Mouse (Mus musculus) spleen, adult 2 months (tissue): ENCODE results near the gene Lhfp. TPM values are rescaled to one million over a fixed set of nuclear protein-coding genes. Genes with fewer than 3 reads are reported as not detected.
"Not testable (repeated sequence)": the region's sequence is repeated elsewhere in the genome, so short reads cannot be mapped to it uniquely, and the experiment has no call there.

Source experiments
- DNase-seq, 2 experiments: peaks; one replicate each; pipeline versions ENCODE4 v3.0.0 to v3.0.0-alpha.2; 2012 to 2021; ENCODE audit warnings: low spot score in 2 of 2, low read depth in 1 of 2
- H3K27ac ChIP-seq: fragments of 200-500 bp; 2 replicates; pipeline ENCODE4 v1.5.1; 2012; ENCODE audit warnings: low read length, inconsistent platforms; ENCODE audit not compliant: insufficient read depth
- H3K27me3 ChIP-seq: fragments of 200-500 bp; 2 replicates; pipeline ENCODE4 v1.6.1; 2012; ENCODE audit warnings: mild to moderate bottlenecking, moderate library complexity, low read length, inconsistent platforms; ENCODE audit not compliant: control insufficient read depth, insufficient read depth
- H3K36me3 ChIP-seq: fragments of 200-500 bp; 2 replicates; pipeline ENCODE4 v1.6.1; 2012; ENCODE audit warnings: mild to moderate bottlenecking, low read length, inconsistent platforms; ENCODE audit not compliant: control insufficient read depth, insufficient read depth
- H3K4me1 ChIP-seq: fragments of 200-500 bp; 2 replicates; pipeline ENCODE4 v1.6.1; 2011; ENCODE audit warnings: inconsistent platforms; ENCODE audit not compliant: control insufficient read depth, insufficient read depth, insufficient read length
- H3K4me3 ChIP-seq: fragments of 200-500 bp; 2 replicates; pipeline ENCODE4 v1.5.1; 2011; ENCODE audit warnings: mild to moderate bottlenecking, inconsistent platforms; ENCODE audit not compliant: insufficient read depth, insufficient read length; ENCODE audit errors: extremely low read depth
- CTCF ChIP-seq: fragments of 200-500 bp; IDR thresholded peaks from 2 replicates; pipeline ENCODE4 v1.5.1; 2011; ENCODE audit warnings: mild to moderate bottlenecking, inconsistent platforms; ENCODE audit not compliant: insufficient read depth, insufficient read length, insufficient replicate concordance; ENCODE audit errors: extremely low read depth
- POLR2A ChIP-seq: fragments of 200-500 bp; IDR thresholded peaks from 2 replicates; pipeline ENCODE4 v1.6.1; 2011; ENCODE audit warnings: low read depth, low read length, inconsistent platforms
- WGBS: fragments of 180-500 bp; shearing (Covaris S2); methylation state at CpG from one replicate; pipeline ENCODE4 v1.1.7; 2018; 5-methylcytosine and 5-hydroxymethylcytosine counted together
- polyA plus RNA-seq: library from polyadenylated mRNA; depleted of rRNA; stranded (reverse); fragments of >200 nt; gene quantifications from 2 replicates; pipeline ENCODE4 v1.2.3, GENCODE M21; 2012

Lhfp gene
- polyA plus RNA-seq, 1 experiment, result 88.7 TPM

DNA sequence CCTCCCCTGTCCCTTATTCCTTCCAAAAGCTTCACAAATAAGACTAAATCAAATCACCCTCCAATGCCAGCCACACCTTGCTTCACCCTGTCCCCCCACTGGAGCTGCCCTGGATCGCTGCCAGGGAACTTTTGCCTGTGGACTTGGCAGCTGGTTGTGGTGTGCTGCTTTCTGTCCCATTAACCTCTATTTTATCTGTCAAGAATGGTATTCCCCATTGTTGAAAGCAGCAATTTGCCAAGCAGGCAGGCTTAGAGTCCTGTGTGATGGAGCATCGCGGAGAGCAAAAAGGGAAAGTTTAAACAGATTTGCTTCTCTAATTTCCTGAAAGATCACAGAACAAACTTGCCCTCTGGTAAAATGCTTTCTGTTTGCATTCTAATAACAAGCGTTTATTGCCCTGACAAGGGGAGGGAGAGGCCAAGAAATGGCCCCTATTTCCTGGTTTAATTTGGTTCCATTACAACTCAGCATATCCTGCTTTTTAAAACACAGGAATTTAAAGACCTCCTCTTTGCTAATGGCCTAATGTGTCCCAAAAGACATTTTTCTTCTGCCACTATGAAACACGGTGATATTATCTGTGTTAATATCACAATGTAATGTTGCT lies 212.0 kb downstream of the Lhfp start:
- H3K4me1 ChIP-seq, result no peaks in the 10 kb centered on the region
- TF ChIP-seq CTCF, result no peak
- TF ChIP-seq POLR2A, result no peak
- H3K36me3 ChIP-seq, result no peaks in the 10 kb centered on the region
- no peak overlapping the region for H3K27ac ChIP-seq
- H3K4me3 ChIP-seq, result no peak overlapping the region
- H3K27me3 ChIP-seq, result no peaks in the 10 kb centered on the region
- no peak for DNase-seq
- WGBS, result 51% methylated on average over 5 of the region's 5 CpGs

DNA sequence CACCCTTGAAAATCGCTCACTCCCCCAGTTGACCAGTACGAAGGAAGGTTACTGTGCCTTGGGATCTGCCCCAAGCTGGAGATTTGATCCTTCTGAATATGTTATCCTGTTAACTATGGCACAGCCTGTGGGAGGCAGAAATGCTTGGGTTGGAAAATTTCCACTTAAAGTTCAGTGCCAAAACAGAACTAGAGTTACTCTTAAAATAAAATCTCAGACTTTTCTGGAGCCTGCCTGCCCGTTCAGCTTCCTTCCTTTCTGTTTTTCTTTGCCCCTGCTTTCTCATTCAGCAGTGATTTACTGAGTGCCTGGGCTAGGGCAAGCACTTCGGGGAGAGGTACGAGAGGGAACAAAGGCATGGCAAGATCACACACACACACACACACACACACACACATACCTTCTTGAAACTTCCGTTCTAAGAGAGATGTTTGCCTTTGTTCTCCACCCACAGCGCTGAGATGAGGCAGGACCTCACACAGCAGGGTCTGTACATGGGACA lies 217.4 kb downstream of the Lhfp start:
- 33% methylated on average over 7 of the region's 7 CpGs for WGBS
- Histone ChIP-seq H3K27me3 (no peaks in the 10 kb centered on the region), H3K4me1 (no peaks in the 10 kb centered on the region), H3K4me3 (no peak overlapping the region), H3K36me3 (no peaks in the 10 kb centered on the region), H3K27ac (no peak overlapping the region; the same call in 1 of the 2 replicates)
- no peak for TF ChIP-seq POLR2A
- no peak for TF ChIP-seq CTCF
- DNase-seq, result no peak

DNA sequence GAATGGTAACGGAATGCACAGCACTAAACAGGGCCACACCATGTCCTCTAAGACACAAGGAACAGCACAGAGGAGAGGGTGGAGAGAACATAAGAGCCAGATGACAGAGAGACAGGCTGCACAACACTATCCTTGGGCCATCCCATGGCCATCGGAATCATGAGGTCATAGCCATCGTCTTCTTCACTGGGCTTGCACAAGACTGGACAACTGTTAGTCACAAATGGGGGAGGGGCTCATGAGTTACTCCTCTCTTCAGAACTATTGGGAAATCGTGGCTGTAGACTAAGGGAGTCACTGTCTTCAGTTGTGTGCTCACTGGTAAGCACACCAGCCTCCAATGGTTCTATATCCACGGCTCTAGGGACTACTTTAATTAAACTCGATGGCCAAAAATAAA lies 224.8 kb downstream of the Lhfp start:
- Histone ChIP-seq H3K27ac (no peak overlapping the region), H3K4me3 (no peak overlapping the region), H3K4me1 (no peaks in the 10 kb centered on the region), H3K36me3 (no peaks in the 10 kb centered on the region), H3K27me3 (no peaks in the 10 kb centered on the region)
- WGBS, result 88% methylated on average over 6 of the region's 6 CpGs
- no peak for DNase-seq
- TF ChIP-seq CTCF, result no peak
- no peak for TF ChIP-seq POLR2A

DNA sequence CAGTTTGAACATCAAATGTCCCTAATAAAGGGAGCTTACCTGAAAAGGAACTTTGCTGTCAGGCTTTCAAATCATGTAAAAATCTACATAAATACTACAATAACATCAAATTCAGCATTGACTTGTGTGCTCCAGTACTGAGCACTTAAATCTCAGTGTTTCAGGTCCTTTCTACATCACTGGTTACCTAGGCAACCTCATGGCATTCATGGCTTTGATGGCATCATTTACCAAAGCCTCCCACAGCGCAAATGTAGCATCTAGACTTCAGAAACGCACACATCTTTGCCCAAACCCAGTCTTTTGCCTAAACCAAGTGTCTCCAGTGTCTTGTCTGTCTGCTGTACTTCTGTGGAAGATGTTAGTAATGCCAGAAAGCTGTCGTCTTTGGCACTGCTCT lies 225.7 kb downstream of the Lhfp start:
- Histone ChIP-seq H3K4me3 (no peak overlapping the region), H3K27me3 (no peaks in the 10 kb centered on the region), H3K36me3 (no peaks in the 10 kb centered on the region), H3K4me1 (no peaks in the 10 kb centered on the region), H3K27ac (no peak overlapping the region)
- WGBS, result 90% methylated on average over 3 of the region's 3 CpGs
- TF ChIP-seq CTCF (no peak), POLR2A (no peak)
- no peak for DNase-seq

DNA sequence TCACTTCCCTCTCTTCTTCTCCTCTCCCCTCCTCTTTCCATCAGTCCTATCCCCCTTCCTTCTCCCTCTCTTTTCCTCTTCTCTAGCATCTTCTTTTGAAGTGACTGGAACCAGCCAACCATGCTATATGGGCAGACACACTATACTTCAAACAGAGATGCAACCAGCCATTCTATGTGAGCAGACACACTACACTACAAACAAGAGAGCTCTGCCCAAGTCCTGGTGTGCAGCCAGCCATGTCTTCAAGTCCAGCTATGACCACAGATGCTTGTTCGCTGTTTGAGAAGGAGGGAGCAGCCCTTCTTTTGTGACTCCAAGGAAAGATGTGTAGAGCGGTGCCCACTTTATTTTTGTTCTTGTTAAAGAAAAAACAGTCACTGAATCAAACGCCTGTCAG lies 231.9 kb downstream of the Lhfp start:
- no peak overlapping the region for H3K27ac ChIP-seq
- WGBS, result 79% methylated on average over 3 of the region's 3 CpGs
- H3K4me1 ChIP-seq, result peaks cover 5% of the 10 kb centered on the region
- no peak overlapping the region for H3K4me3 ChIP-seq
- no peaks in the 10 kb centered on the region for H3K36me3 ChIP-seq
- TF ChIP-seq POLR2A, result no peak
- TF ChIP-seq CTCF, result no peak
- no peak for DNase-seq
- H3K27me3 ChIP-seq, result no peaks in the 10 kb centered on the region

DNA sequence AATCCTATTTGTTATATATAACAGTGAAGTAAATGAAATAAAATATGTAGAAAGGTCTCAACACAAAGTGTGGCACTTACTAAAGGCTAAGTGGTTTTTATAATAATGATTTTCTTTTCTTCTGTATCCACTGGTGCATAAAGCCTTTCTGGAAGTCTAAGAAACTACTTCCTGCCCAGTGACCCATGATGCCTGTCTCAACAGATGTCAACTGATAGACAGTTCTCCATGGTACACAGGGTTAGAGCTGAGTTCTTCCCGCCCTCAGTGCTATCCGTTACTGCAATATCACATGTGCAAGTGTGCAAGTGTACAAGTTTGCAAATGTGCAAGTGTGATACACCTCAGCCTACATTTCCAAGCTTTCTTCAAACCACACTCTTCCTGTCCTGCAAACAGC lies 236.7 kb downstream of the Lhfp start:
- peak; percentile 3 to 13 for DNase-seq
- Histone ChIP-seq H3K4me3 (no peak overlapping the region), H3K27ac (no peak overlapping the region), H3K36me3 (no peaks in the 10 kb centered on the region), H3K4me1 (peaks cover 10% of the 10 kb centered on the region), H3K27me3 (no peaks in the 10 kb centered on the region)
- 30% methylated on average over 2 of the region's 2 CpGs for WGBS
- TF ChIP-seq POLR2A (no peak), CTCF (no peak)

DNA sequence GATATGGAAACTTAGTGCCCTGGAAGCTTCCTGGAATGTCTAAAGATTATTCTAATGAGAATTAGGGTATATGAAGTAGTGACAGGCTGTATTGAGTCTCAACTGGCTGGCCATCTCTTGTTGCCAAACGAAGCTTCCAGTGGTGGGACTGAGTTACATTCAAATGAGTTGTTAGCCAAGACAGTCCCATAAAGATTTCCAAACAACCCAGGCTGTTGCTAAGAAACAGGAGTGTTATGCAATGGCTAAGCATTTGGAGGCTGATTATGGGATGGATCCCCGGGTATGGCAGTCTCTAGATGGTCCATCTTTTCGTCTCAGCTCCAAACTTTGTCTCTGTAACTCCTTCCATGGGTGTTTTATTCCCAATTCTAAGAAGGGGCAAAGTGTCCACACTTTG lies 240.7 kb downstream of the Lhfp start:
- peaks cover 14% of the 10 kb centered on the region for H3K4me1 ChIP-seq
- not testable (repeated sequence) for DNase-seq, H3K4me3 ChIP-seq, H3K27me3 ChIP-seq, H3K36me3 ChIP-seq, H3K27ac ChIP-seq
- WGBS, result 80% methylated on average over 3 of the region's 3 CpGs
